In genomic region chr9:76217178-76217975, GRCm38 (mm10) we compare ENCODE assay signal across 27 mouse cellular contexts. TPM values are rescaled to one million over a fixed set of nuclear protein-coding genes. Genes with fewer than 3 reads are reported as not detected.
A peak's percentile ranks its signal among the peaks of the same experiment; 100 is the strongest.
DNase-seq lines count a peak whose midpoint lies in the region; ATAC-seq lines count a peak whose summit lies in the region.
"Had no signal": no experiment of that assay in that cellular context is flagged by ENCODE, and none has a peak within 500 bp of the region (broad histone marks: within the 10 kb centered on the region; RNA-seq: fewer than 3 reads in every experiment).

No protein-coding gene starts in this region.

- peak; percentile 6 for DNase-seq in cerebellum, adult 11 months
- DNase-seq in cerebellum, postnatal 4 days (ENCODE audit: low spot score in 2 of 2): no peak
- DNase-seq in lung, postnatal 10 days: peak; percentile 46
- DNase-seq in lung, postnatal 4 days: no peak
- DNase-seq in cerebellum, postnatal 10 days: peak; percentile 53 to 64
- no peak for DNase-seq in natural killer cell, adult 2 months (ENCODE audit: low spot score in 2 of 2)
- DNase-seq: forebrain, postnatal 0 days; gastrocnemius, postnatal 25 days; heart, adult 18-20 months; heart, postnatal 10 days; kidney, adult 8-10 months; kidney, postnatal 14 days; right cerebral cortex, postnatal 14 days; thymus, postnatal 14 days had no signal

- no peaks in the 10 kb centered on the region for H3K36me3 ChIP-seq in forebrain, embryonic 13.5 days (ENCODE audit: poor library complexity, severe bottlenecking)
- H3K36me3 ChIP-seq: embryonic facial prominence, embryonic 10.5 days; heart, embryonic 12.5 days; hindbrain, embryonic 10.5 days; intestine, embryonic 15.5 days; limb, embryonic 10.5 days; midbrain, embryonic 13.5 days; neural tube, embryonic 12.5 days had no signal

- H3K4me2 ChIP-seq in forebrain, embryonic 13.5 days: no peak overlapping the region
- H3K4me2 ChIP-seq: heart, embryonic 12.5 days; intestine, embryonic 15.5 days; midbrain, embryonic 13.5 days; neural tube, embryonic 12.5 days had no signal

- no peaks in the 10 kb centered on the region for H3K9me3 ChIP-seq in forebrain, embryonic 13.5 days (replicated peaks)
- H3K9me3 ChIP-seq: embryonic facial prominence, embryonic 10.5 days; heart, embryonic 12.5 days; hindbrain, embryonic 10.5 days; intestine, embryonic 15.5 days; limb, embryonic 10.5 days; megakaryocyte, embryonic 14.5 days; midbrain, embryonic 13.5 days; neural tube, embryonic 12.5 days had no signal

- 84% methylated on average over 4 of the region's 4 CpGs for WGBS in forebrain, embryonic 13.5 days

- no peak overlapping the region for H3K9ac ChIP-seq in forebrain, embryonic 13.5 days
- H3K9ac ChIP-seq: forebrain, postnatal 0 days; heart, embryonic 12.5 days; intestine, embryonic 15.5 days; midbrain, embryonic 13.5 days; neural tube, embryonic 12.5 days had no signal

- no peak for ATAC-seq in forebrain, embryonic 13.5 days
- ATAC-seq: forebrain, postnatal 0 days; hindbrain, embryonic 16.5 days; intestine, embryonic 15.5 days; midbrain, embryonic 13.5 days had no signal

- no peaks in the 10 kb centered on the region for H3K4me1 ChIP-seq in forebrain, embryonic 13.5 days
- H3K4me1 ChIP-seq: heart, embryonic 12.5 days; hindbrain, embryonic 10.5 days; intestine, embryonic 15.5 days; limb, embryonic 10.5 days; megakaryocyte, embryonic 14.5 days; midbrain, embryonic 13.5 days; neural tube, embryonic 12.5 days had no signal

- no peak overlapping the region for H3K27ac ChIP-seq in forebrain, embryonic 13.5 days
- H3K27ac ChIP-seq: embryonic facial prominence, embryonic 10.5 days; hindbrain, embryonic 10.5 days; intestine, embryonic 15.5 days; limb, embryonic 10.5 days; midbrain, embryonic 13.5 days; neural tube, embryonic 12.5 days had no signal

- H3K27me3 ChIP-seq in forebrain, embryonic 13.5 days: no peaks in the 10 kb centered on the region
- H3K27me3 ChIP-seq: heart, embryonic 12.5 days; intestine, embryonic 15.5 days; megakaryocyte, embryonic 14.5 days; midbrain, embryonic 13.5 days; neural tube, embryonic 12.5 days had no signal

- H3K4me3 ChIP-seq in forebrain, embryonic 13.5 days: no peak overlapping the region
- H3K4me3 ChIP-seq: embryonic facial prominence, embryonic 10.5 days; heart, embryonic 12.5 days; hindbrain, embryonic 10.5 days; intestine, embryonic 15.5 days; limb, embryonic 10.5 days; megakaryocyte, embryonic 14.5 days; midbrain, embryonic 13.5 days; neural tube, embryonic 12.5 days had no signal

RNA-seq across cellular contexts. Expression of gene Gfral, which starts 3.9 kb away (rescaled TPM):
- polyA plus RNA-seq in forebrain, embryonic 13.5 days (2015; fragmentation: Nextera tagmentation; extraction: Ambion mirVana): not detected in 2 replicates
- polyA plus RNA-seq: cortical plate, adult 2 months; embryonic facial prominence, embryonic 10.5 days; forebrain, postnatal 0 days; heart, embryonic 12.5 days; hindbrain, embryonic 10.5 days; hindbrain, embryonic 16.5 days; intestine, embryonic 15.5 days; limb, embryonic 10.5 days; liver, adult 2 months; liver, embryonic 16.5 days; midbrain, embryonic 13.5 days; neural tube, embryonic 12.5 days had no signal

Comparison
In these comparisons a context has a peak if more than half of its experiments do, and no peak if none do; other contexts are left out.
1. DNase-seq: peak in cerebellum, adult 11 months (single experiment), lung, postnatal 10 days (single experiment) and cerebellum, postnatal 10 days (2 of 2); none in cerebellum, postnatal 4 days (0 of 2), lung, postnatal 4 days (0 of 2) and natural killer cell, adult 2 months (0 of 2).